Mouse (Mus musculus): ENCODE data around the gene Fahd1.

Fahd1 gene

GRCm38 (mm10) chr17:24849733-24850064, 465 bp downstream of the Fahd1 start:
- in situ Hi-C loops (cut with MboI, MseI), result loop anchor here in 1 of 2 experiments (10.0 kb wide), 1 partner anchor 1555 kb away; no protein-coding TSS in a partner anchor

DNA sequence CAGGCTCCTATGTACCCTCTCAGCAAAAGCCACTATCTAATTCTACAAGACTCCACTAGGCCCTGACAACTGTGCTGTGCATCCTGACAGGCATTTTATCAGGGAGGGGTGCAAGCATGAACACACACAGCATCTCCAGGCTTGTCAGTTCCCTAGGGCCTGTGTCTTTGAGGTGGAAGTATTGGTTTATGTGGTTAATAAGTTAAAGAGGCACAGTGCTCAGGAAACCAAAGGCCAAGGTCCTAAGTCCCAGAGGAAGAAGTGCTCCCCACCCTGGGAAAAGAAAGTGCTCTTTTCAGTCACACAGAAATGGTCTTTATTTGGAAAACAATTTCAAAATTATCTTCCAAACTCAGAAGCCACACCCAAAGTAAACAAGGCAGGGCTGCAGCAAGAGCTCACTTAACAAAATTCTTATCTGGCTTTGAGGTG, 1.5 kb downstream of the Fahd1 start:
- in situ Hi-C loops (cut with MboI, MseI), result no loop called here

- in situ Hi-C loops (cut with MboI, MseI), result no loop called here
Measured at GRCm38 (mm10) chr17:24847386-24847785, 2.8 kb downstream of the Fahd1 start.

- in situ Hi-C loops (cut with MboI, MseI), result loop anchor here in 1 of 2 experiments (5.0 kb wide), 1 partner anchor 38 kb away; no protein-coding TSS in a partner anchor
Measured at GRCm38 (mm10) chr17:24844525-24844924, 5.6 kb downstream of the Fahd1 start.

DNA sequence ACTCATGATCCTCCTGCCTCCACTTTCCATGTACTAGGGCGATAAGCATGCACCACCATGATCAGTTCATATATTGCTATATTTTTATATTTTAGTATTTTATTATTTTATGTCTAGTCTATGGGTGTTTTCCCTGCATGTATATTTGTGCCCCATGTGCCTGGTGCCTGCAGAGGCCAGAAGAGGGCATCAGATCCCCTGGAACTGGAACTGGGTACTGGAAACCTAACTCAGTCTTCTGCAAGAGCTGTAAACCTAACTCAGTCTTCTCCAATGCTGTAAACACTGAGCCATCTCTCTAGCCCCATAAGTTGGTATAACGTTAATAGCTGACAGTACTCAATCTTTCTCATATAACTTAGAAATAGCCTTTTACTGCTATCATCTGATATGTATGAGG, 7.5 kb downstream of the Fahd1 start:
- in situ Hi-C loops (cut with MboI, MseI), result loop anchor here in 1 of 2 experiments (5.0 kb wide), 1 partner anchor 40 kb away; no protein-coding TSS in a partner anchor

GRCm38 (mm10) chr17:24841133-24841532, 9.0 kb downstream of the Fahd1 start:
- in situ Hi-C loops (cut with MboI, MseI), result loop anchor here in 1 of 2 experiments (5.0 kb wide), 1 partner anchor 41 kb away; no protein-coding TSS in a partner anchor

DNA sequence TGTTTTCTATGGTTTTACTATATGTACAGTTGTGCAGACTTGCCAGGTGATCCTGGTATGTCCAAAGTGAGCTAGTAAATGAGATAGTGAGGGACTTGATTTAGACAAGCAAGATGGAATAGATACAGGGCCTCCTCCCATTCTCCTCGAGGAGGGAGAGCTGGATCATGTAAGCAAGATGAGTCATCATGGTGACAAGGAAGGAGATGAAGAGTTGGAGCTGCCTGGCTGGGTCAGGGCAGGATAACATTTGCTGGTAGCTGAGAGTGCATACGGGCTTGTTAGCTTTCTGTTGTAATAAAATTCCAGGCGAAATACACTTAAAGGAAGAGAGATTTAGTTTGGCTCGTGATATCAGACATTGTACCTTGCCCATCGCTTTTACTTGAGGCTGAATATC, 9.8 kb downstream of the Fahd1 start:
- in situ Hi-C loops (cut with MboI, MseI), result loop anchor here in 1 of 2 experiments (5.0 kb wide), 1 partner anchor 42 kb away; no protein-coding TSS in a partner anchor

DNA sequence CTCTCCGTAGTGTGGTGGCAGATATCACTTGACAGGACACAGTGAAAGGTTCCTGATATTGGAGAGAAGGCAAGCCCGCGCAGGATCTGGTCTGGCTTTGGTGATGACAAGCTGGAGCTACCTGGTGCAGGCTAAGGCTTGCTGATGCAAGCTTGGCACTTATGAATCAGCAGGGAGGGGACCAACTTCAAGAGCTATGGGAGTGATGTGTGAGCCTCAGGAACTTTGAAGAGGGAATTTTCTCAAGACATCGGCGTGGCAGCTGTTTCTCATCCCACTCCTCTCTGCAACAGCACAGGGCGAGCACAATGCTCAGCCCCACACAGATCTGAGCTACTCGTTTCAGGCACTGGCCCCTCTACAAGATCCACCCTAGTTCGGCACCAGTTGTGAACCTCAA, 10.3 kb downstream of the Fahd1 start, which contains the start of gene Hagh:
TSS of gene Hagh (plus strand) at position 302 of the 400 bp plus-strand sequence.
- in situ Hi-C loops (cut with MboI, MseI), result loop anchor here in 1 of 2 experiments (5.0 kb wide), 1 partner anchor 42 kb away; no protein-coding TSS in a partner anchor

- in situ Hi-C loops (cut with MboI, MseI), result no loop called here
Measured at GRCm38 (mm10) chr17:24821351-24822280, 28.5 kb downstream of the Fahd1 start.

DNA sequence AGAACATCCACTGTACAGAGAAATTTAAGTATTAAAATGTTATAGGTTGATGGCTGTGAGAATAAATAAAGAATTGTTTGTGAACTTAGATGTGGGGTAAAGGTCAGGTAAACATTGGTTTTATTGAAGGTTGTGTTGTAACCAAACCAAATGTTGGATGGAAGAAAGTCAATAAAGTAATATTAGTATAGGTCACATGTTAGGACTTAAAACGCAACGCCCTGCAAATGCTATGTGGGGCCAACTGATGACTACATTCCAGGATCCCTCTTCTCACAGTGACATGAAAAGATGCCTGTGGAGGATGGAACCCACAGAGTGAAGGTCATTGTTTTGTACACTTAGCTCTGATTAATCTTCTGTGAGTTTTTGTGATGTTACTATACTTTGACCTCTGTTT, 30.7 kb downstream of the Fahd1 start:
- in situ Hi-C loops (cut with MboI, MseI), result no loop called here

DNA sequence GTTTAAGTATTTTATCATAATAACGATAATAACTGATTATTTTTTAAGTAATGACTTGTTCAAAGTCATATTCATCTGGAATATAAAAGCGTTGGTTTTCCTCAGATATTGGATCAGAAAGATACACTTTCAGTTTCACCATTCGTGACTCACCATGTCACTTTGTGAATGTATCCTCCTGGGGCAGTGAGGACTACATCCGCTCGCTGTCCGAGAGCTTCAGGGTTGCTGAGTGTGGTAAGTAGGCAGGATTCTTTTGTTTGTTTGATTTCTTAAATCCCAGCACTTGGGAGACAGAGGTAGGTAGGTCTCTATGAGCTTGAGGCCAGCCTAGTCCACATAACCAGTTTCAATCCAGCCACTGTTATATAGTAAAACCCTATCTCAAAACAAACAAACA, 32.0 kb downstream of the Fahd1 start:
- in situ Hi-C loops (cut with MboI, MseI), result no loop called here

GRCm38 (mm10) chr17:24817503-24817902, 32.7 kb downstream of the Fahd1 start:
- in situ Hi-C loops (cut with MboI, MseI), result no loop called here

DNA sequence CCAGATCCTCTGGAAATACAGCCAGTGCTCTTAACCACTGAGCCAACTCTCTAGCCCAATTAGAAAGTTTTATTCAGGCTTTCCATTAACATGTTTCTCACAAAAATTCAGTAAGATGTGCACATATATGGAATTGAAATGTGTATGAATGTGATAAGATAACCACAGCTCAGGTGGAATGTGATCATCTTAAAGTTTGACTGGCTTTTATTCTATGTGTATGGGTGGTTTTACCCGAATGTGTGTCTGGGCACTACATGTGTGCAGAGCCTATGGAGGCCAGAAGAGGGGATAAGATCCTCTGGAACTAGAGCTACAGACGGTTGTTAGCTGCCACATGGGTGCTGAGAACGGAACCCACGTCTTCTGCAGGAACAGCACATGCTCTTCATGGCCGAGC, 34.9 kb downstream of the Fahd1 start:
- in situ Hi-C loops (cut with MboI, MseI), result no loop called here

DNA sequence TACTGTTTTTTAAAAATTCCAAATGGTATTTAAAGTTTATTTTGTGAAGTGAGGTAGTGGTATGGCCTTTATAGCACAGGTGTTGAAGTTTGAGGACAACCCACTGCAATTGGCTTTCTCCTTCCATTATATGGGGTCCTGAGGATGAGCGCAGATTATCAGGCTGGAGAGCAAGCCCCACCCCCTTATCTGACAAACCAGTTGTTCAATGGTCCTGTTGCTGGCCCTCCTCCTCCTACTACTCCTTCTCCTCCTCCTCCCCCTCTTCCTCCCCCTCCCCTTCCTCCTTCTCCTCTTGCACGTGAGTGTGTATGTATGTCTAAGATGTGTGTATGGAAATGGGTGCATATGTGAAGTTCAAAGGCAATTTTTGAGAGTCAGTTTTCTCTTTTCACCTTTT, 37.9 kb downstream of the Fahd1 start:
- in situ Hi-C loops (cut with MboI, MseI), result loop anchor here in 1 of 2 experiments (5.0 kb wide), 1 partner anchor 65 kb away; no protein-coding TSS in a partner anchor

- in situ Hi-C loops (cut with MboI, MseI), result loop anchor here in 1 of 2 experiments (5.0 kb wide), 1 partner anchor 64 kb away; no protein-coding TSS in a partner anchor
Measured at GRCm38 (mm10) chr17:24811211-24811610, 39.0 kb downstream of the Fahd1 start.

- in situ Hi-C loops (cut with MboI, MseI), result no loop called here
Measured at GRCm38 (mm10) chr17:24803952-24804951, 45.9 kb downstream of the Fahd1 start, which contains the start of gene Meiob. Gene Meiob (plus strand): TSS chr17:24804289.

- in situ Hi-C loops (cut with MboI, MseI), result no loop called here
Measured at GRCm38 (mm10) chr17:24800524-24800923, 49.6 kb downstream of the Fahd1 start.

- in situ Hi-C loops (cut with MboI, MseI), result loop anchor here in 1 of 2 experiments (25.0 kb wide), 1 partner anchor 1588 kb away; no protein-coding TSS in a partner anchor
Measured at GRCm38 (mm10) chr17:24799476-24799875, 50.7 kb downstream of the Fahd1 start.
